8 mouse cellular contexts compared by ENCODE assay signal in the genomic region with DNA sequence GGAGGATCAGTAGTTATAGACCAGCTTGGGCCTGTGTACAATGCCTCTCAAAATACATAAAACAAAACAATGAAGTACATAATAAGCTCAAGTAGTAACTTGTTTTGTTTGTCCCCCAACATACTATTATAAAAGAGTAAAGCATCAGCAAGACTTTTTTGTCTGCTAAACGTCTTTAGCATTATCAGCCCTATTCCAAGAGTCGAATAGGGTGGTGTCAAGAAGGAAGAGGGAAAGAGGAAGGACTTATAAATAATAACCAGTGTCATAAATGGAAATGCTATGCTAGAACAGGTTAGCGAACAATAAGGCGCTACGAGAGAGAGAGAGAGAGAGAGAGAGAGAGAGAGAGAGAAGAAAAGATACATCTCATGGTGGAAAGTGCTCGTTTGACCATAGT. TPM values are rescaled to one million over a fixed set of nuclear protein-coding genes. Genes with fewer than 3 reads are reported as not detected.
DNase-seq lines count a peak whose midpoint lies in the region; ATAC-seq and TF ChIP-seq lines count a peak whose summit lies in the region.

No protein-coding gene starts in this region.

- H3K79me2 ChIP-seq in C2C12 (ENCODE audit: control insufficient read depth, insufficient read depth) = peaks cover 56% of the 10 kb centered on the region

- peaks cover 49% of the 10 kb centered on the region for H3K79me3 ChIP-seq in C2C12 (ENCODE audit: low read depth)

- peak overlapping the region; percentile 96 for H3K27ac ChIP-seq in heart, embryonic 10.5 days
- H3K27ac ChIP-seq in forebrain, embryonic 13.5 days = peak overlapping the region; percentile 89
- H3K27ac ChIP-seq in liver, embryonic 14.5 days = peak overlapping the region; percentile 80

- H3K4me1 ChIP-seq in heart, embryonic 10.5 days = peaks cover 32% of the 10 kb centered on the region
- peaks cover 41% of the 10 kb centered on the region for H3K4me1 ChIP-seq in forebrain, embryonic 13.5 days
- H3K4me1 ChIP-seq in liver, embryonic 14.5 days (replicated peaks; ENCODE audit: control insufficient read depth in 2 of 2, insufficient read depth in 2 of 2, low read length in 1 of 2) = peaks cover 22% of the 10 kb centered on the region in 2 experiments

- H3K27me3 ChIP-seq in heart, embryonic 10.5 days (ENCODE audit: insufficient read depth, poor library complexity, severe bottlenecking) = no peaks in the 10 kb centered on the region
- no peaks in the 10 kb centered on the region for H3K27me3 ChIP-seq in C2C12 (ENCODE audit: control insufficient read depth, insufficient read depth, insufficient read length)
- no peaks in the 10 kb centered on the region for H3K27me3 ChIP-seq in forebrain, embryonic 13.5 days
- no peaks in the 10 kb centered on the region for H3K27me3 ChIP-seq in liver, embryonic 14.5 days (ENCODE audit: control insufficient read depth, insufficient read depth, low read length)

- no peak for ATAC-seq in forebrain, embryonic 13.5 days
- ATAC-seq in liver, embryonic 14.5 days (ENCODE audit: insufficient read depth) = no peak
- no peak for ATAC-seq in CD4-positive, CD25-positive, alpha-beta regulatory T cell, adult 4 months

- DNase-seq in heart, embryonic 10.5 days (ENCODE audit: low spot score) = no peak
- no peak for DNase-seq in heart, postnatal 4 days
- no peak for DNase-seq in liver, embryonic 14.5 days (ENCODE audit: low read depth in 3 of 3, low spot score in 3 of 3)
- no peak for DNase-seq in cerebellum, adult 11-12 months
- DNase-seq in cerebellum, postnatal 10 days = no peak

- H3K4me3 ChIP-seq in heart, embryonic 10.5 days = peak overlapping the region; percentile 100
- peak overlapping the region; percentile 97 for H3K4me3 ChIP-seq in C2C12 (ENCODE audit: insufficient read depth, poor library complexity, severe bottlenecking)
- H3K4me3 ChIP-seq in forebrain, embryonic 13.5 days = peak overlapping the region; percentile 99
- peak overlapping the region; percentile 86 to 91 for H3K4me3 ChIP-seq in liver, embryonic 14.5 days (ENCODE audit: insufficient read depth in 1 of 2, low read depth in 2 of 2, low read length in 2 of 2)

- H3K4me2 ChIP-seq in forebrain, embryonic 13.5 days = peak overlapping the region; percentile 75
- H3K4me2 ChIP-seq in liver, embryonic 14.5 days (ENCODE audit: low read depth) = peak overlapping the region; percentile 86

- H3K36me3 ChIP-seq in heart, embryonic 10.5 days = peaks cover 37% of the 10 kb centered on the region
- H3K36me3 ChIP-seq in C2C12 (ENCODE audit: control insufficient read depth, insufficient read depth) = peaks cover 36% of the 10 kb centered on the region
- H3K36me3 ChIP-seq in forebrain, embryonic 13.5 days (ENCODE audit: poor library complexity, severe bottlenecking) = peaks cover 28% of the 10 kb centered on the region
- H3K36me3 ChIP-seq in liver, embryonic 14.5 days (replicated peaks; ENCODE audit: control insufficient read depth, insufficient read depth, low read depth) = peaks cover 35% of the 10 kb centered on the region

- WGBS in heart, embryonic 10.5 days = 3% methylated on average over 6 of the region's 6 CpGs
- 1% methylated on average over 6 of the region's 6 CpGs for WGBS in forebrain, embryonic 13.5 days
- WGBS in liver, embryonic 14.5 days (ENCODE audit: insufficient replicate concordance) = under 1% methylated on average over 6 of the region's 6 CpGs

- peak overlapping the region; percentile 97 for H3ac ChIP-seq in C2C12 (ENCODE audit: control insufficient read depth, insufficient read length, low read depth)

- no peak for TF ChIP-seq CTCF in C2C12 (IDR thresholded peaks at IDR 0.05; ENCODE audit: control insufficient read depth, insufficient read depth, insufficient read length)
- TF ChIP-seq CTCF in liver, embryonic 14.5 days (IDR thresholded peaks at IDR 0.05; ENCODE audit: low read depth) = no peak

- no peaks in the 10 kb centered on the region for H3K9me3 ChIP-seq in heart, embryonic 10.5 days
- H3K9me3 ChIP-seq in forebrain, embryonic 13.5 days (replicated peaks) = no peaks in the 10 kb centered on the region
- H3K9me3 ChIP-seq in liver, embryonic 14.5 days (ENCODE audit: control insufficient read depth, low read length) = no peaks in the 10 kb centered on the region

- no peak for TF ChIP-seq EP300 in liver, embryonic 14.5 days (IDR thresholded peaks at IDR 0.05; ENCODE audit: low read depth)

- peak overlapping the region; percentile 93 for H3K9ac ChIP-seq in forebrain, embryonic 13.5 days
- H3K9ac ChIP-seq in liver, embryonic 14.5 days (replicated peaks) = peak overlapping the region; percentile 93

TF ChIP-seq in C2C12, 6 proteins besides CTCF, POLR2A, EP300 and RAD21:
- TF ChIP-seq MYOD1 (IDR thresholded peaks at IDR 0.05; ENCODE audit: control insufficient read depth, insufficient read length, low read depth) = no peak

RNA-seq across cellular contexts. Expression of gene Hspa5, which starts 0.8 kb away (rescaled TPM):
- polyA plus RNA-seq in heart, embryonic 10.5 days (2016; fragmentation: Nextera tagmentation; extraction: Ambion mirVana) = 1,119 and 1,337 TPM in 2 replicates
- total RNA-seq in heart, postnatal 4 days (2021) = 100 to 1,000 TPM; 417 to 448 TPM
- polyA plus RNA-seq in C2C12 (2012; fragmentation: generic; extraction: Trizol) = 520 TPM
- polyA plus RNA-seq in forebrain, embryonic 13.5 days (2015; fragmentation: Nextera tagmentation; extraction: Ambion mirVana) = 424 and 446 TPM in 2 replicates
- polyA plus RNA-seq in liver, embryonic 14.5 days (2012; rRNA removed) = 74.0 and 253 TPM in 2 replicates
- 461 and 479 TPM in 2 replicates for polyA plus RNA-seq in liver, embryonic 14.5 days (2014; fragmentation: Nextera tagmentation; extraction: Ambion mirVana)
- 100 to 1,000 TPM; 536 to 586 TPM for polyA plus RNA-seq in CD4-positive, CD25-positive, alpha-beta regulatory T cell, adult 4 months (2017; shearing (Covaris generic))

RNA-seq across cellular contexts. Expression of gene Gapvd1, which starts 15.9 kb away (rescaled TPM):
- polyA plus RNA-seq in heart, embryonic 10.5 days (2016; fragmentation: Nextera tagmentation; extraction: Ambion mirVana) = 63.7 and 80.0 TPM in 2 replicates
- 10 to 100 TPM; 53.5 to 59.8 TPM for total RNA-seq in heart, postnatal 4 days (2021)
- polyA plus RNA-seq in C2C12 (2012; fragmentation: generic; extraction: Trizol) = 23.6 TPM
- polyA plus RNA-seq in forebrain, embryonic 13.5 days (2015; fragmentation: Nextera tagmentation; extraction: Ambion mirVana) = 112 and 123 TPM in 2 replicates
- 20.1 and 22.9 TPM in 2 replicates for polyA plus RNA-seq in liver, embryonic 14.5 days (2012; rRNA removed)
- 71.8 and 76.6 TPM in 2 replicates for polyA plus RNA-seq in liver, embryonic 14.5 days (2014; fragmentation: Nextera tagmentation; extraction: Ambion mirVana)
- 10 to 100 TPM; 53.4 to 55.7 TPM for polyA plus RNA-seq in CD4-positive, CD25-positive, alpha-beta regulatory T cell, adult 4 months (2017; shearing (Covaris generic))

RNA-seq across cellular contexts. Expression of gene Rabepk, which starts 28.8 kb away (rescaled TPM):
- 39.3 and 40.2 TPM in 2 replicates for polyA plus RNA-seq in heart, embryonic 10.5 days (2016; fragmentation: Nextera tagmentation; extraction: Ambion mirVana)
- 10 to 100 TPM; 16.2 to 18.4 TPM for total RNA-seq in heart, postnatal 4 days (2021)
- 59.9 TPM for polyA plus RNA-seq in C2C12 (2012; fragmentation: generic; extraction: Trizol)
- polyA plus RNA-seq in forebrain, embryonic 13.5 days (2015; fragmentation: Nextera tagmentation; extraction: Ambion mirVana) = 27.2 and 29.8 TPM in 2 replicates
- polyA plus RNA-seq in liver, embryonic 14.5 days (2012; rRNA removed) = 12.3 and 15.3 TPM in 2 replicates
- polyA plus RNA-seq in liver, embryonic 14.5 days (2014; fragmentation: Nextera tagmentation; extraction: Ambion mirVana) = 25.5 and 25.6 TPM in 2 replicates
- 10 to 100 TPM; 49.8 to 60.5 TPM for polyA plus RNA-seq in CD4-positive, CD25-positive, alpha-beta regulatory T cell, adult 4 months (2017; shearing (Covaris generic))

RNA-seq across cellular contexts. Expression of gene Fbxw2, which starts 55.2 kb away (rescaled TPM):
- 60.1 and 74.5 TPM in 2 replicates for polyA plus RNA-seq in heart, embryonic 10.5 days (2016; fragmentation: Nextera tagmentation; extraction: Ambion mirVana)
- 10 to 100 TPM; 56.9 to 61.8 TPM for total RNA-seq in heart, postnatal 4 days (2021)
- 43.7 TPM for polyA plus RNA-seq in C2C12 (2012; fragmentation: generic; extraction: Trizol)
- 86.8 and 103 TPM in 2 replicates for polyA plus RNA-seq in forebrain, embryonic 13.5 days (2015; fragmentation: Nextera tagmentation; extraction: Ambion mirVana)
- 26.3 and 30.8 TPM in 2 replicates for polyA plus RNA-seq in liver, embryonic 14.5 days (2012; rRNA removed)
- 38.6 and 41.7 TPM in 2 replicates for polyA plus RNA-seq in liver, embryonic 14.5 days (2014; fragmentation: Nextera tagmentation; extraction: Ambion mirVana)
- polyA plus RNA-seq in CD4-positive, CD25-positive, alpha-beta regulatory T cell, adult 4 months (2017; shearing (Covaris generic)) = 10 to 100 TPM; 72.6 to 91.8 TPM
